Mouse (Mus musculus) neural tube, embryonic 15.5 days (tissue): ENCODE data around the gene Wdr34. TPM values are rescaled to one million over a fixed set of nuclear protein-coding genes. Genes with fewer than 3 reads are reported as not detected.

Experiments used
- ATAC-seq: fragments of 200-750 bp; cut with Nextera tagmentation; 2 replicates; pipeline ENCODE4 v1.8.0; 2017; ENCODE audit warnings: mild to moderate bottlenecking, moderate TSS enrichment, moderate library complexity; ENCODE audit not compliant: low FRiP score
- H3K27ac ChIP-seq: fragments of 300-500 bp; sonication (generic); replicated peaks from 2 replicates; pipeline ENCODE4 v1.5.1; 2015; ENCODE audit warnings: mild to moderate bottlenecking, inconsistent platforms
- H3K27me3 ChIP-seq: fragments of 300-500 bp; sonication (generic); replicated peaks from 2 replicates; pipeline ENCODE4 v1.6.1; 2015; ENCODE audit warnings: inconsistent platforms
- H3K36me3 ChIP-seq: fragments of 300-500 bp; sonication (generic); 2 replicates; pipeline ENCODE4 v1.6.1; 2015; ENCODE audit warnings: inconsistent platforms
- H3K4me1 ChIP-seq: fragments of 300-500 bp; sonication (generic); 2 replicates; pipeline ENCODE4 v1.6.1; 2015; ENCODE audit warnings: inconsistent platforms
- H3K4me2 ChIP-seq: fragments of 300-500 bp; sonication (generic); 2 replicates; pipeline ENCODE4 v1.6.1; 2015; ENCODE audit warnings: inconsistent platforms, mild to moderate bottlenecking, moderate library complexity
- H3K4me3 ChIP-seq: fragments of 300-500 bp; sonication (generic); replicated peaks from 2 replicates; pipeline ENCODE4 v1.5.1; 2015; ENCODE audit warnings: mild to moderate bottlenecking, inconsistent platforms
- H3K9ac ChIP-seq: fragments of 300-500 bp; sonication (generic); replicated peaks from 2 replicates; pipeline ENCODE4 v1.6.1; 2015; ENCODE audit warnings: mild to moderate bottlenecking, inconsistent platforms
- H3K9me3 ChIP-seq: fragments of 300-500 bp; sonication (generic); replicated peaks from 2 replicates; pipeline ENCODE4 v1.6.1; 2016; ENCODE audit warnings: inconsistent platforms
- WGBS: fragments of 180-500 bp; shearing (Covaris S2); methylation state at CpG from one replicate; pipeline ENCODE4 v1.1.7; 2015; ENCODE audit warnings: mixed read lengths; 5-methylcytosine and 5-hydroxymethylcytosine counted together
- polyA plus RNA-seq: library from polyadenylated mRNA; unstranded; fragments of >200 nt; fragmentation: Nextera tagmentation; extraction: Ambion mirVana; gene quantifications from 2 replicates; pipeline ENCODE4 v1.2.1, GENCODE M21; 2015

The Wdr34 gene
- polyA plus RNA-seq, 1 experiment from 2014 or later, result 72.9 TPM

GRCm38 (mm10) chr2:30078349-30078712 is 29.6 kb upstream of the Wdr34 start:
- Histone ChIP-seq H3K4me2 (peak overlapping the region; percentile 95), H3K4me3 (peak overlapping the region; percentile 48; the same call in 1 of the 2 replicates), H3K9ac (no peak overlapping the region), H3K27ac (no peak overlapping the region), H3K27me3 (no peaks in the 10 kb centered on the region), H3K4me1 (peaks cover 13% of the 10 kb centered on the region), H3K36me3 (peaks cover 6% of the 10 kb centered on the region; the same call in 1 of the 2 replicates), H3K9me3 (no peaks in the 10 kb centered on the region)
- 31% methylated on average over 10 of the region's 10 CpGs for WGBS
- peak; percentile 26; the same call in 1 of the 2 replicates for ATAC-seq

- Histone ChIP-seq H3K4me1 (peaks cover 13% of the 10 kb centered on the region), H3K4me2 (peak within 1 kb of the TSS; percentile 95), H3K9ac (peak within 1 kb of the TSS; percentile 33), H3K27me3 (no peaks in the 10 kb centered on the region), H3K36me3 (peaks cover 10% of the 10 kb centered on the region), H3K4me3 (peak within 1 kb of the TSS; percentile 48), H3K9me3 (no peaks in the 10 kb centered on the region), H3K27ac (peak within 1 kb of the TSS; percentile 38; the same call in 1 of the 2 replicates)
- peak; percentile 55; the same call in 1 of the 2 replicates for ATAC-seq
- WGBS, result under 1% methylated on average over 53 of the region's 53 CpGs
Measured at GRCm38 (mm10) chr2:30077502-30078348, 29.0 kb upstream of the Wdr34 start, which contains the start of gene Pkn3. Gene Pkn3, plus strand, starts transcription at chr2:30077684.

- peak overlapping the region; percentile 48 for H3K4me3 ChIP-seq
- no peaks in the 10 kb centered on the region for H3K9me3 ChIP-seq
- no peak overlapping the region for H3K27ac ChIP-seq
- H3K36me3 ChIP-seq, result peaks cover 14% of the 10 kb centered on the region
- H3K4me1 ChIP-seq, result peaks cover 13% of the 10 kb centered on the region
- 0 out of 2 replicates have a peak overlapping the region, but pooled peaks have one; percentile 23 for H3K9ac ChIP-seq
- no peak for ATAC-seq
- H3K27me3 ChIP-seq, result no peaks in the 10 kb centered on the region
- WGBS, result 70% methylated on average over 6 of the region's 6 CpGs
- H3K4me2 ChIP-seq, result peak overlapping the region; percentile 95
Measured at GRCm38 (mm10) chr2:30076959-30077358, 28.3 kb upstream of the Wdr34 start.

- H3K4me1 ChIP-seq, result peaks cover 13% of the 10 kb centered on the region
- no peaks in the 10 kb centered on the region for H3K27me3 ChIP-seq
- H3K27ac ChIP-seq, result no peak overlapping the region
- peaks cover 14% of the 10 kb centered on the region for H3K36me3 ChIP-seq
- no peak for ATAC-seq
- H3K9me3 ChIP-seq, result no peaks in the 10 kb centered on the region
- no peak overlapping the region for H3K4me2 ChIP-seq
- H3K9ac ChIP-seq, result no peak overlapping the region
- H3K4me3 ChIP-seq, result no peak overlapping the region
- 92% methylated on average over 8 of the region's 9 CpGs for WGBS
Measured at GRCm38 (mm10) chr2:30076439-30076838, 27.8 kb upstream of the Wdr34 start.

GRCm38 (mm10) chr2:30075625-30076024 is 26.9 kb upstream of the Wdr34 start:
- Histone ChIP-seq H3K4me2 (no peak overlapping the region), H3K9ac (no peak overlapping the region), H3K27me3 (no peaks in the 10 kb centered on the region), H3K4me3 (no peak overlapping the region), H3K9me3 (no peaks in the 10 kb centered on the region), H3K36me3 (peaks cover 15% of the 10 kb centered on the region), H3K4me1 (peaks cover 13% of the 10 kb centered on the region), H3K27ac (no peak overlapping the region)
- WGBS, result 72% methylated on average over 3 of the region's 3 CpGs
- ATAC-seq, result no peak

- no peak overlapping the region for H3K9ac ChIP-seq
- no peaks in the 10 kb centered on the region for H3K27me3 ChIP-seq
- peaks cover 18% of the 10 kb centered on the region for H3K4me1 ChIP-seq
- peaks cover 30% of the 10 kb centered on the region for H3K36me3 ChIP-seq
- no peak overlapping the region for H3K4me3 ChIP-seq
- no peak for ATAC-seq
- H3K4me2 ChIP-seq, result no peak overlapping the region
- H3K27ac ChIP-seq, result no peak overlapping the region
- H3K9me3 ChIP-seq, result no peaks in the 10 kb centered on the region
- 77% methylated on average over 3 of the region's 3 CpGs for WGBS
Measured at GRCm38 (mm10) chr2:30073285-30073684, 24.6 kb upstream of the Wdr34 start.

GRCm38 (mm10) chr2:30072875-30073274 is 24.2 kb upstream of the Wdr34 start:
- Histone ChIP-seq H3K9me3 (no peaks in the 10 kb centered on the region), H3K36me3 (peaks cover 30% of the 10 kb centered on the region), H3K27ac (no peak overlapping the region), H3K4me1 (peaks cover 19% of the 10 kb centered on the region), H3K4me2 (no peak overlapping the region), H3K4me3 (no peak overlapping the region), H3K27me3 (no peaks in the 10 kb centered on the region), H3K9ac (no peak overlapping the region)
- no peak for ATAC-seq
- 77% methylated on average over 7 of the region's 7 CpGs for WGBS

GRCm38 (mm10) chr2:30067962-30068361 is 19.3 kb upstream of the Wdr34 start:
- Histone ChIP-seq H3K4me3 (peak overlapping the region; percentile 95), H3K9ac (peak overlapping the region; percentile 99), H3K9me3 (no peaks in the 10 kb centered on the region), H3K4me2 (peak overlapping the region; percentile 76), H3K4me1 (peaks cover 26% of the 10 kb centered on the region), H3K27ac (no peak overlapping the region), H3K36me3 (peaks cover 23% of the 10 kb centered on the region), H3K27me3 (no peaks in the 10 kb centered on the region)
- no peak for ATAC-seq
- 15% methylated on average over 7 of the region's 7 CpGs for WGBS

GRCm38 (mm10) chr2:30067031-30067888 is 18.6 kb upstream of the Wdr34 start:
- H3K27me3 ChIP-seq, result no peaks in the 10 kb centered on the region
- H3K27ac ChIP-seq, result peak overlapping the region; percentile 100
- WGBS, result under 1% methylated on average over 46 of the region's 69 CpGs
- peak; percentile 74 for ATAC-seq
- H3K9ac ChIP-seq, result peak overlapping the region; percentile 99
- H3K36me3 ChIP-seq, result peaks cover 16% of the 10 kb centered on the region
- peak overlapping the region; percentile 95 for H3K4me3 ChIP-seq
- peaks cover 33% of the 10 kb centered on the region for H3K4me1 ChIP-seq
- H3K4me2 ChIP-seq, result peak overlapping the region; percentile 76
- no peaks in the 10 kb centered on the region for H3K9me3 ChIP-seq

- peak; percentile 96 for ATAC-seq
- Histone ChIP-seq H3K9me3 (no peaks in the 10 kb centered on the region), H3K4me3 (peak overlapping the region; percentile 95), H3K36me3 (peaks cover 16% of the 10 kb centered on the region), H3K27ac (peak overlapping the region; percentile 100), H3K4me2 (peak overlapping the region; percentile 76), H3K9ac (peak overlapping the region; percentile 99), H3K4me1 (peaks cover 42% of the 10 kb centered on the region), H3K27me3 (no peaks in the 10 kb centered on the region)
- under 1% methylated on average over 59 of the region's 101 CpGs for WGBS
Measured at GRCm38 (mm10) chr2:30066046-30066901, 17.6 kb upstream of the Wdr34 start.

- H3K27me3 ChIP-seq, result no peaks in the 10 kb centered on the region
- WGBS, result 48% methylated on average over 3 of the region's 3 CpGs
- no peak for ATAC-seq
- H3K4me2 ChIP-seq, result no peak overlapping the region
- no peak overlapping the region for H3K27ac ChIP-seq
- no peak overlapping the region for H3K9ac ChIP-seq
- 0 out of 2 replicates have a peak, but pooled peaks cover 3% of the 10 kb centered on the region for H3K36me3 ChIP-seq
- peaks cover 45% of the 10 kb centered on the region for H3K4me1 ChIP-seq
- H3K9me3 ChIP-seq, result no peaks in the 10 kb centered on the region
- H3K4me3 ChIP-seq, result no peak overlapping the region
Measured at GRCm38 (mm10) chr2:30064298-30064697, 15.6 kb upstream of the Wdr34 start.
